Mouse (Mus musculus) midbrain, embryonic 16.5 days (tissue): Measurements from ENCODE around the gene Frs3. TPM values are rescaled to one million over a fixed set of nuclear protein-coding genes. Genes with fewer than 3 reads are reported as not detected.

Experiments used
- ATAC-seq: fragments of 200-750 bp; cut with Nextera tagmentation; 2 replicates; pipeline ENCODE4 v1.8.0; 2017; ENCODE audit warnings: moderate TSS enrichment
- H3K27ac ChIP-seq: fragments of 300-500 bp; sonication (generic); 2 replicates; pipeline ENCODE4 v1.5.1; 2014; ENCODE audit warnings: mild to moderate bottlenecking, low read length, mixed read lengths
- H3K27me3 ChIP-seq: fragments of 300-500 bp; sonication (generic); 2 replicates; pipeline ENCODE4 v1.6.1; 2014; ENCODE audit warnings: low read depth, low read length, mixed read lengths; ENCODE audit not compliant: control insufficient read depth, insufficient read depth
- H3K36me3 ChIP-seq: fragments of 300-500 bp; sonication (generic); 2 replicates; pipeline ENCODE4 v1.6.1; 2014; ENCODE audit warnings: mild to moderate bottlenecking, low read length, moderate library complexity, mixed read lengths; ENCODE audit not compliant: control insufficient read depth, insufficient read depth
- H3K4me1 ChIP-seq: fragments of 300-500 bp; sonication (generic); 2 replicates; pipeline ENCODE4 v1.6.1; 2014; ENCODE audit warnings: mild to moderate bottlenecking, low read length, mixed read lengths; ENCODE audit not compliant: control insufficient read depth, insufficient read depth
- H3K4me2 ChIP-seq: fragments of 300-500 bp; sonication (generic); 2 replicates; pipeline ENCODE4 v1.6.1; 2014; ENCODE audit warnings: mild to moderate bottlenecking, low read length, mixed read lengths
- H3K4me3 ChIP-seq: fragments of 300-500 bp; sonication (generic); 2 replicates; pipeline ENCODE4 v1.5.1; 2014; ENCODE audit warnings: low read depth, mild to moderate bottlenecking, low read length, moderate library complexity, mixed read lengths
- H3K9ac ChIP-seq: fragments of 300-500 bp; sonication (generic); 2 replicates; pipeline ENCODE4 v1.6.1; 2014; ENCODE audit warnings: low read depth, low read length, mixed read lengths
- H3K9me3 ChIP-seq: fragments of 300-500 bp; sonication (generic); replicated peaks from 2 replicates; pipeline ENCODE4 v1.6.1; 2014; ENCODE audit warnings: mild to moderate bottlenecking, low read length, mixed read lengths; ENCODE audit not compliant: control insufficient read depth, poor library complexity, severe bottlenecking
- WGBS: fragments of 180-500 bp; shearing (Covaris S2); extraction: QIAGEN DNeasy Blood & Tissue Kit; methylation state at CpG from one replicate; pipeline ENCODE4 v1.1.7; 2014; 5-methylcytosine and 5-hydroxymethylcytosine counted together
- polyA plus RNA-seq: library from polyadenylated mRNA; unstranded; fragments of >200 nt; fragmentation: Nextera tagmentation; extraction: Ambion mirVana; gene quantifications from 2 replicates; pipeline ENCODE4 v1.2.1, GENCODE M21; 2015

Frs3 gene
- polyA plus RNA-seq, 1 experiment from 2014 or later = 54.1 TPM

DNA sequence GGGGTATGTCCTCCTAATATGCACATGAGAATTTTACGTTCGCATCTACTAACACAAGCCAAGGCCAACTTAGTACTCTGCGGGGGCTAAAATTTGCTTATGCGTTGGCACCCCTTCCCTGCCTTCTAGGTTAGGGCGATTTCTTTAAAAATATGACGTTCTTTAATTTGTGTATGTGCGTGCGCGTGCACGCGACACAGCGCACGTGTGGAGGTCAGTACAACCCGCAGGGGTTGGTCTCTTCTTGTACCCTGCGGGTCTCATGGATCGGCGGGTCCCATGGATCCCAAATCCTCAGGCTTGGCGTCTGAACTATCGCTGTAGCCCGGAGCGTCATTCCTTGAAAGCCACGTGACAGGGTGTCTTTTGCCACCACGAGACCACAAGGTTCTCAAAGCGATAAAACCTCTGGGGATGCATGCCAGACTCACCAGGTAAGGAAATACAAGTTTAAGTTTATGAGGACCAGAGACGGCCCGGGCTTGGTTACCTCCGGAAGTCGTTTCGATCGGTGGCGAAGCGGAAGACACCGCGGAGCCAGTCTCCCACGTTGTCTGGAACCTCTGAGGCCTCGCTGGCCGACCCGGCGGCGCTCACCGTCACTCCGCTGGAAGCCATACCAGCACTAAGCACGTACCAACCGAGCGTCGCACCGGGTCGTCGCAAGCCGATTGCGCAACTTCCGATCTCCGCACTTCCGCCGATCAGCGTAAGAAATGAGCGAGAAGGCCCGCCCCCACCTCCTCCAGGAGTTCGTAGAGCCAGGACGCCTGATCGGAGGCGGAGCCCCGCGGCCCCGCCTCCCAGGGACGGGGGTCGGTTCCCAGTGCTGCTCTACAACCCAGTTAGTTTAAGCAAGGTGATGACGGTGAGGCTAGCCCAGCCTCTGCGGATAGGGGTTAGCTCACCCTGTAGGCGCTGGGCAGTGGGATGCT, 1.2 kb upstream of the Frs3 start:
- Histone ChIP-seq H3K27ac (peak overlapping the region; percentile 84), H3K36me3 (peaks cover 4% of the 10 kb centered on the region), H3K4me3 (peak overlapping the region; percentile 85), H3K4me2 (peak overlapping the region; percentile 97), H3K27me3 (no peaks in the 10 kb centered on the region), H3K4me1 (peaks cover 25% of the 10 kb centered on the region), H3K9ac (peak overlapping the region; percentile 90), H3K9me3 (no peaks in the 10 kb centered on the region)
- 1% methylated on average over 70 of the region's 70 CpGs for WGBS
- ATAC-seq = peak; percentile 88

DNA sequence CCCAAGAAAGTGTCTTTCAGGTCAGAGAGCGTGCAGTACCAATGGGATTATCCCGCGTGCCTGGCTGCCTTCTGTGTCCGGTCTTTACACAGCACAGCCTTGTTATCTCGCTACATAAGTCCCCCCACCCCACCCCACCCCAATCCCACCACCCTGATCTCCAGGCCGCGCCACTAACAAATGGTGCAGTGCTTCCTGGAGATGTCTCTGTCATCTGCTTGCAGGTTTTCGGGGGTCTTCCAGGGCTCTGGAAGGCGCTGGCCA, 554 bp upstream of the Frs3 start, which contains the start of gene Tomm6:
Tomm6 (minus strand) TSS at position 43 of the 264 bp plus-strand sequence.
- Histone ChIP-seq H3K4me2 (peak within 1 kb of the TSS; percentile 97), H3K9me3 (no peaks in the 10 kb centered on the region), H3K9ac (peak within 1 kb of the TSS; percentile 90), H3K27me3 (no peaks in the 10 kb centered on the region), H3K4me3 (peak within 1 kb of the TSS; percentile 85), H3K27ac (peak within 1 kb of the TSS; percentile 84), H3K4me1 (peaks cover 26% of the 10 kb centered on the region), H3K36me3 (peaks cover 4% of the 10 kb centered on the region)
- no peak for ATAC-seq
- under 1% methylated on average over 9 of the region's 9 CpGs for WGBS

DNA sequence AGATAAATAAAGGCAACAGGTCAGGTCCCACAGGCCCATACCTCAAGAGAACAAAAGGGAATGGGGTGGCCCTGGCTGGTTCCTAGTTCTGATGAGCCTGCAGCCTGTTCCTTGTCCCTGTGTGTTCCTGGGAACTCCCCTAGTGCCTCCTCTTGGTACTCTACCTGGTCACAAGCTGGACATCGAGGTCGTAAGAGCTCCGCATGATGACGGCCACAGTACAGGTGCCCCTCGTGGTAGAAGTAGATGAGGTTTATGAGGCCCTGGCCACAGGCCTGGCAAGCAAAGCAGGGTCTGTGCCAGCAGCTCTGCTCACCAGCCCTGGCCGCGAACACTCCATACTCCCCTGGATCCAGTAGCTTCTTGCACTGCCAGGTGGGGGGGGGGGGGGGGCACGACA, 1.1 kb downstream of the Frs3 start:
- H3K9me3 ChIP-seq = no peaks in the 10 kb centered on the region
- no peak overlapping the region for H3K27ac ChIP-seq
- no peaks in the 10 kb centered on the region for H3K27me3 ChIP-seq
- WGBS = 84% methylated on average over 8 of the region's 8 CpGs
- ATAC-seq = no peak
- no peaks in the 10 kb centered on the region for H3K36me3 ChIP-seq
- peaks cover 31% of the 10 kb centered on the region for H3K4me1 ChIP-seq
- peak overlapping the region; percentile 97 for H3K4me2 ChIP-seq
- no peak overlapping the region for H3K9ac ChIP-seq
- H3K4me3 ChIP-seq = peak overlapping the region; percentile 85; the same call in 1 of the 2 replicates

DNA sequence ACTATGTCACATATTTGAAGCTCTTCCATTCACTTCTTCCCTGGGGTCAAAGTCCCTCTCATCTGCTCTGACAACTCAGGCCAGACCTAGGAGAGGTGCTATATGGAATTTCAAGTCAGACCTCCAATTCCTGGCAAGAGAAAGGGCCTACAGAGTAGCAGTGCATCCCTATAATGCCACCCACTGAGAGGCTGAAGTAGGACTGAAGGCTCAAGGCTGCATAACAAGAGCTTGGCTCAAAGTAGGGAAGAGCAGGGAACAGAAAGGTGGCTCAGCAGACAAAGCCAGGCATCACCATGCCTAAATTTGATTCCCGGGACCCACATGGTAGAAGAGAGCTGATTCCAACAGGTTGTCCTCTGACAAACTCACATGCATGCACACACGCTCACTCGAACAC, 2.8 kb downstream of the Frs3 start:
- Histone ChIP-seq H3K36me3 (no peaks in the 10 kb centered on the region), H3K4me2 (no peak overlapping the region), H3K9me3 (no peaks in the 10 kb centered on the region), H3K27ac (no peak overlapping the region), H3K4me3 (no peak overlapping the region), H3K4me1 (peaks cover 30% of the 10 kb centered on the region), H3K27me3 (no peaks in the 10 kb centered on the region), H3K9ac (no peak overlapping the region)
- no peak for ATAC-seq
- WGBS = 89% methylated on average over 3 of the region's 3 CpGs

DNA sequence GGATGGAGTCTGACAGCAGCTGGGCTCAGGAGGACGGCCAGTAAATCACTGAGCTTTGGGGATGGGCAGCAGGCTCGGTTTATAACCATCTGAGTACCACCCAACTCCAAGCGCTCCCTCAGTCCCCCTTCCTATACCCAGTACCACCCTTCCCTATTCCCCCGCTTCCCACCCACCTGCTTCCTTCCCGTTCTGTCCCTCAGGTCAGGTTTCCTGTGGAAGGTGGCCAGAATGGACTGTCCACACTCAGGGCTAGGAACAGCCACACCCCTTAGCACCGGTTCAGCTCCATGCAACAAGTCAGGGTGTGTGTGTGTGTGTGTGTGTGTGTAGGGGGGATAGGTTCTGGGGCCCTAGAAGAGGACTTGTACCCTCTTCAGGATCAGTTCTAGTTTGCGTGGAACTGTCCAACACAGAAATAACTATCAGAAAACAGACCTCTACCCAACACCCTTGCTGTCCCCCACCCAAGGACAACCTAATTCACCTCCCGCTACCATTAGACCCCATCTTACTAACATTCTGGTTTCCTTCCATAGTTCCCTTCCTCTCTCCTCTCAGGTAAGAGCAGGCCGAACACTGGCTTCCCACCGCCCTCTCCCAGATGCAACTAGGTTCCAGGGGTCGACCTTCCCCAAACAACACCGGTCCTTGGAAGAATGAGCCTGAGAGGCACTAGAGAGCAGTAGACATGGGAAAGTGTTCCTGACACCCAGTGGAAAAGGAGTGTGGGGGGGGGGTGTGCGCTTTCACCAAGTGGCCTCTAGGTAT, 5.0 kb downstream of the Frs3 start:
- peak overlapping the region; percentile 59 for H3K4me2 ChIP-seq
- no peaks in the 10 kb centered on the region for H3K9me3 ChIP-seq
- peaks cover 21% of the 10 kb centered on the region for H3K4me1 ChIP-seq
- no peaks in the 10 kb centered on the region for H3K27me3 ChIP-seq
- no peak; the same call in 1 of the 2 replicates for ATAC-seq
- peak overlapping the region; percentile 78 for H3K4me3 ChIP-seq
- peak overlapping the region; percentile 88 for H3K9ac ChIP-seq
- WGBS = 37% methylated on average over 13 of the region's 13 CpGs
- peak overlapping the region; percentile 82; the same call in 1 of the 2 replicates for H3K27ac ChIP-seq
- no peaks in the 10 kb centered on the region for H3K36me3 ChIP-seq

DNA sequence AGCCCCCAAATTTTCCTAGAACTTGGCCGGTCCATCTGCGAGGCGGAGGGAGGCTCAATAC, 5.4 kb downstream of the Frs3 start, which contains the start of gene Gm21981:
Gm21981 (minus strand) TSS at position 14 of the 61 bp plus-strand sequence.
- H3K9me3 ChIP-seq = no peaks in the 10 kb centered on the region
- H3K4me3 ChIP-seq = peak within 1 kb of the TSS; percentile 78
- H3K9ac ChIP-seq = peak within 1 kb of the TSS; percentile 88
- 0% methylated on average over 3 of the region's 3 CpGs for WGBS
- peaks cover 2% of the 10 kb centered on the region; the same call in 1 of the 2 replicates for H3K36me3 ChIP-seq
- peaks cover 20% of the 10 kb centered on the region for H3K4me1 ChIP-seq
- ATAC-seq = no peak
- peak within 1 kb of the TSS; percentile 82 for H3K27ac ChIP-seq
- H3K4me2 ChIP-seq = peak within 1 kb of the TSS; percentile 59
- no peaks in the 10 kb centered on the region for H3K27me3 ChIP-seq

DNA sequence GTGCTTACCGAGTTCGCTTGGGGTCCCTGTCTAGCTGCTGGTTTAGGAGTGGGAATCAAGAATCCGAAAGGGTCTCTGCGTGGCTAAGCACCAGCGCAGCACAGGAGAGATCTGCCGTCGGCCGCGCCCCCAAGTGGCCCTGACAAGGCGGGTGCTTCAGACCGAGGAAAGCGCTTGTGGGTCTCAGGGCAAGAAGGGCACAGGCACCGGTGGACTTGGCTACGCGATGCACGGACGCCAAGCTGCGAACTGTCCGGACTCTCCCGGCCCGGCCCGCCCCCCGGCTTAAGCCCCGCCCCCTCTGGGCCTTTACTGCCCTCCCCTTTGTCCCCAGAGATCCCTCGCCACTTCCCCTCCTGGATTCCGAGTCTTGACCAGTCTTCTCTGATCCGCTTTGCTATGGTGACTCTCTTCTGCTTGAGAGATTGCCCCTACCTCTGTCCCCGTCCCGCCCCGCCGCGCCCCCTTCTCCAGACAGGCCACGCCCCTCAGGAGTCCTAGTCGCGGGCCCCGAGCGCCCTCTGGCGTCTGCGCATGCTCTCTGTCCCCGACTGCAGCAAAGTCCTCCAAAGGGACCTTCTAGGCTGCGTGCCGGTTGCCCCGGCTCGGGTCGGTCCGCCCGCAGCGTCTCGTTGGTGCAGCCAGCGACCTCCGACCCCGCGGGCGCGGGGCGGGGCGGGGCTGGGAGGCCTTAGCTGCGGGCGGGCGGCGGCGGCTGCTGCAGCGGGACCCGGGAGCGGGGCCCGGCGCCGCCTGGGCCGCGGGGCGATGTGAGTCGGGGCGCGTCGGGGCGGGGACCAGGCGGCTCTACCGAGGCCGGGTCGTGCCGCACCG, 5.9 kb downstream of the Frs3 start, which contains the start of gene Prickle4:
Prickle4 (minus strand) TSS at position 234 of the 834 bp plus-strand sequence.
- 1% methylated on average over 75 of the region's 82 CpGs for WGBS
- H3K36me3 ChIP-seq = peaks cover 3% of the 10 kb centered on the region; the same call in 1 of the 2 replicates
- ATAC-seq = peak; percentile 95
- no peaks in the 10 kb centered on the region for H3K27me3 ChIP-seq
- peak within 1 kb of the TSS; percentile 82 for H3K27ac ChIP-seq
- H3K4me1 ChIP-seq = peaks cover 16% of the 10 kb centered on the region
- no peaks in the 10 kb centered on the region for H3K9me3 ChIP-seq
- peak within 1 kb of the TSS; percentile 78 for H3K4me3 ChIP-seq
- peak within 1 kb of the TSS; percentile 59 for H3K4me2 ChIP-seq
- H3K9ac ChIP-seq = peak within 1 kb of the TSS; percentile 88

DNA sequence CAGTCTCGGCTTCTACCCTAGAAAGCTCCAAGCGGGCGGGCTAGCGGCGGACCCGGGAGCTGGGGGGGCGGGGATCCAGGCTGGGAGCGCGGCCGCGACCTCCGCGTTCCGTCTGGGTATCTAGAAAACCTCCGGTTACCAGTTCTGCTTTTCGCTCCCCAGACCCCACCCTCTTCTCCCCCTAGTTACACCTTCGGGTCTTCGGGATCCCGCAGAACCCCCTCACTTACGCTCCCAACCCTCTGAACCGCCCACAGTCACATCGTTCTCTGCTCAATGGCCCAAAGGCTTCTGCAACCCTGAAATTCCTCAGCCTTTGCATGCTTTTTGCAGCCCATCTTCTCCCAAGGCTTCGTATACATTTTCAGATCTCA, 6.5 kb downstream of the Frs3 start:
- peak; percentile 16; the same call in 1 of the 2 replicates for ATAC-seq
- Histone ChIP-seq H3K4me1 (peaks cover 10% of the 10 kb centered on the region), H3K9me3 (no peaks in the 10 kb centered on the region), H3K36me3 (peaks cover 3% of the 10 kb centered on the region; the same call in 1 of the 2 replicates), H3K27me3 (no peaks in the 10 kb centered on the region), H3K4me2 (peak overlapping the region; percentile 59), H3K27ac (peak overlapping the region; percentile 82), H3K4me3 (peak overlapping the region; percentile 78), H3K9ac (peak overlapping the region; percentile 88)
- WGBS = 1% methylated on average over 11 of the region's 23 CpGs
